Mouse (Mus musculus) bone marrow macrophage, adult 2 months (primary cell): Measurements from ENCODE around the gene Ston1.

Experiments
- CTCF ChIP-seq: IDR thresholded peaks from 2 replicates; pipeline ENCODE4 v1.5.1; 2012; ENCODE audit warnings: low read depth, mild to moderate bottlenecking, low read length, moderate library complexity
- POLR2A ChIP-seq: IDR thresholded peaks from 2 replicates; pipeline ENCODE4 v1.6.1; 2012; ENCODE audit warnings: mild to moderate bottlenecking, low read depth, low read length, borderline replicate concordance

DNA sequence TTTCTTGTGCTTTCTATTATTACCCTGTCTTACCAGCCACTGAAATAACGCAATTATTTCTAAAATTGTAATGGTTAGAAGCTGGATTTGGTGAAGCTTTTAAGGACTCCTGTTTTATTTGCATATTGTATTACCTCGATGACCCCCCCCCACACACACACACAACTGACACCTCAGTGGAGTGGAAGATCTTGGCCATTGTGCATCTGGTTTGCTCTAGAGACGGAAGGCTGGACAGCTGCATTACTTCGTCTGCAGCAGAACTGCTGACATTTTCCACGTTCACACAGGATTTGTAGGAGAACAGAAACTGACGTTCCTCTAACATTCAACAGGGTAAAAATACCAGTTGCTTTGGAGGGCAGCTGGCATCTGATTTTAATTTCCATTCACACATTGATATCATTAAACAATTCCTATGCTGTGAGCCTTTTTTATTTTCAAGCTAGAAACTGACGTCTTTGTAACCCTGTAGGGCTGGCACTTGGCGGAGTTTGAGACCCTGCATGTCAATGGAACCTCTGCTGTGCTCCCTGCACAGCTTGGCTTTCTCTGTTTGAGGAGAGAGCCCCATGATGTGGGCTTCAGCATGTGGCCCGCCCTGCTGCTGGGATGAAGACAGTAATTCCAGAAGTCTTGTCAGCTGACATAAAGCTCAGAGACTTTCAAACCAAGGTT is 99.3 kb downstream of the Ston1 start:
- TF ChIP-seq POLR2A = no peak
- TF ChIP-seq CTCF = no peak
